Mouse (Mus musculus): ENCODE measurements at regions not wholly inside any gene's neighbourhood (a gene's known extent, or its start where the extent isn't known, plus 50 kb on each side); places are given as distances from the start of the nearest gene placed in this dataset.

GRCm38 (mm10) chr3:149274987-149275386 is 284.6 kb upstream of the Adgrl2 start:
- TF ChIP-seq EP300 (optimal IDR thresholded peaks at IDR 0.05) = no peak
- TF ChIP-seq CTCF (IDR thresholded peaks at IDR 0.05; ENCODE audit: low read depth) = no peak
